In genomic region chr6:27895153-27895552, GRCm38 (mm10) we compare ENCODE assay signal across 28 mouse cellular contexts.
A peak's percentile ranks its signal among the peaks of the same experiment; 100 is the strongest.
DNase-seq lines count a peak whose midpoint lies in the region; ATAC-seq and TF ChIP-seq lines count a peak whose summit lies in the region.
"Had no signal": no experiment of that assay in that cellular context is flagged by ENCODE, and none has a peak within 500 bp of the region (broad histone marks: within the 10 kb centered on the region; RNA-seq: fewer than 3 reads in every experiment).

No protein-coding gene starts in this region.

- H3K9me3 ChIP-seq in liver, embryonic 12.5 days (replicated peaks) = no peaks in the 10 kb centered on the region
- no peaks in the 10 kb centered on the region for H3K9me3 ChIP-seq in MEL (replicated peaks; ENCODE audit: insufficient read depth, low read length)
- no peaks in the 10 kb centered on the region for H3K9me3 ChIP-seq in liver, embryonic 14.5 days (ENCODE audit: control insufficient read depth, low read length)
- H3K9me3 ChIP-seq in liver, embryonic 16.5 days (replicated peaks; ENCODE audit: control insufficient read depth, low read length) = no peaks in the 10 kb centered on the region
- H3K9me3 ChIP-seq in midbrain, embryonic 14.5 days (ENCODE audit: control insufficient read depth, low read length) = no peaks in the 10 kb centered on the region
- H3K9me3 ChIP-seq: embryonic facial prominence, embryonic 13.5 days; embryonic facial prominence, embryonic 15.5 days; forebrain, embryonic 10.5 days; forebrain, embryonic 12.5 days had no signal

- H3K4me2 ChIP-seq in liver, embryonic 12.5 days = no peak overlapping the region
- H3K4me2 ChIP-seq in liver, embryonic 14.5 days (ENCODE audit: low read depth) = no peak overlapping the region
- no peak overlapping the region for H3K4me2 ChIP-seq in liver, embryonic 16.5 days (ENCODE audit: low read depth, low read length)
- H3K4me2 ChIP-seq in midbrain, embryonic 14.5 days (ENCODE audit: low read length) = no peak overlapping the region
- H3K4me2 ChIP-seq: embryonic facial prominence, embryonic 13.5 days; embryonic facial prominence, embryonic 15.5 days; forebrain, embryonic 12.5 days had no signal

- TF ChIP-seq EP300 in MEL (IDR thresholded peaks at IDR 0.05; ENCODE audit: low read depth in 1 of 2, low read length in 2 of 2) = peak; percentile 55 to 76
- peak; percentile 30 for TF ChIP-seq EP300 in liver, embryonic 14.5 days (IDR thresholded peaks at IDR 0.05; ENCODE audit: low read depth)

- TF ChIP-seq RAD21 in MEL (IDR thresholded peaks at IDR 0.05; ENCODE audit: low read depth, low read length) = no peak

- no peak overlapping the region for H3K9ac ChIP-seq in liver, embryonic 12.5 days
- H3K9ac ChIP-seq in MEL (ENCODE audit: control insufficient read depth, low read depth, low read length, poor library complexity, severe bottlenecking) = no peak overlapping the region
- H3K9ac ChIP-seq in liver, embryonic 14.5 days (replicated peaks) = no peak overlapping the region
- no peak overlapping the region for H3K9ac ChIP-seq in liver, embryonic 16.5 days (ENCODE audit: low read depth, low read length)
- no peak overlapping the region for H3K9ac ChIP-seq in midbrain, embryonic 14.5 days (replicated peaks; ENCODE audit: low read length)
- H3K9ac ChIP-seq: embryonic facial prominence, embryonic 13.5 days; embryonic facial prominence, embryonic 15.5 days; forebrain, embryonic 12.5 days had no signal

- peak; percentile 77 for ATAC-seq in liver, embryonic 12.5 days
- ATAC-seq in liver, embryonic 14.5 days (ENCODE audit: insufficient read depth) = peak; percentile 82
- peak; percentile 71 for ATAC-seq in liver, embryonic 16.5 days (ENCODE audit: low read depth)
- ATAC-seq in midbrain, embryonic 14.5 days (ENCODE audit: low FRiP score, low TSS enrichment) = no peak
- ATAC-seq in frontal cortex, adult (ENCODE audit: low TSS enrichment) = no peak
- ATAC-seq: activated CD4-positive, CD25-positive, alpha-beta regulatory T cell, adult 4 months; CD4-positive, CD25-positive, alpha-beta regulatory T cell, adult 4 months; forebrain, embryonic 14.5 days; forebrain, embryonic 16.5 days; Patski had no signal

- DNase-seq in liver (no peak), MEL (ENCODE audit: low read depth, low spot score) (peak; percentile 42)
- no peak for DNase-seq in liver, embryonic 14.5 days (ENCODE audit: low read depth in 3 of 3, low spot score in 3 of 3)
- DNase-seq in midbrain, embryonic 14.5 days = no peak
- DNase-seq in cerebellum, adult 18-20 months = no peak
- DNase-seq: adrenal gland, adult 8-10 months; adrenal gland, postnatal 14 days; adrenal gland, postnatal 36 days; cerebellum, adult 11-12 months; cerebellum, adult 8-10 months; cerebellum, adult 9-11 months; cerebellum, postnatal 14 days; cerebellum, postnatal 36 days; embryo, embryonic 11 days had no signal

- no peak for TF ChIP-seq CTCF in MEL (IDR thresholded peaks at IDR 0.05 in 2 of 3, conservative IDR thresholded peaks at IDR 0.05 in 1 of 3; ENCODE audit: control insufficient read depth in 1 of 3, insufficient read depth in 1 of 3, low read depth in 2 of 3, low read length in 3 of 3, poor library complexity in 1 of 3, severe bottlenecking in 1 of 3)
- TF ChIP-seq CTCF in liver, embryonic 14.5 days (IDR thresholded peaks at IDR 0.05; ENCODE audit: low read depth) = no peak

- no peaks in the 10 kb centered on the region for H3K27me3 ChIP-seq in liver, embryonic 12.5 days (replicated peaks)
- no peaks in the 10 kb centered on the region for H3K27me3 ChIP-seq in MEL (ENCODE audit: control insufficient read depth in 1 of 2, insufficient read depth in 2 of 2, low read length in 2 of 2)
- no peaks in the 10 kb centered on the region for H3K27me3 ChIP-seq in liver, embryonic 14.5 days (ENCODE audit: control insufficient read depth, insufficient read depth, low read length)
- no peaks in the 10 kb centered on the region for H3K27me3 ChIP-seq in liver, embryonic 16.5 days (ENCODE audit: control insufficient read depth, insufficient read depth, low read depth, low read length)
- no peaks in the 10 kb centered on the region for H3K27me3 ChIP-seq in midbrain, embryonic 14.5 days (ENCODE audit: control insufficient read depth, insufficient read depth, low read length)
- H3K27me3 ChIP-seq: CH12.LX; embryonic facial prominence, embryonic 13.5 days; embryonic facial prominence, embryonic 15.5 days; forebrain, embryonic 12.5 days had no signal

- 0 out of 2 replicates have a peak, but pooled peaks cover 3% of the 10 kb centered on the region for H3K4me1 ChIP-seq in liver, embryonic 12.5 days
- peaks cover 7 to 18% of the 10 kb centered on the region in 2 experiments for H3K4me1 ChIP-seq in MEL (ENCODE audit: control insufficient read depth in 1 of 2, insufficient read depth in 2 of 2, low read length in 2 of 2)
- H3K4me1 ChIP-seq in liver, embryonic 14.5 days (replicated peaks; ENCODE audit: control insufficient read depth in 2 of 2, insufficient read depth in 2 of 2, low read length in 1 of 2) = peaks cover 2% of the 10 kb centered on the region in 2 experiments; a peak in 2 of 4 replicates
- H3K4me1 ChIP-seq in liver, embryonic 16.5 days (ENCODE audit: control insufficient read depth, low read depth, low read length) = no peaks in the 10 kb centered on the region
- no peaks in the 10 kb centered on the region for H3K4me1 ChIP-seq in midbrain, embryonic 14.5 days (ENCODE audit: control insufficient read depth, insufficient read depth, low read length)
- H3K4me1 ChIP-seq: embryonic facial prominence, embryonic 13.5 days; embryonic facial prominence, embryonic 15.5 days; forebrain, embryonic 10.5 days; forebrain, embryonic 12.5 days had no signal

- H3K36me3 ChIP-seq in liver, embryonic 12.5 days = no peaks in the 10 kb centered on the region
- H3K36me3 ChIP-seq in MEL (ENCODE audit: control insufficient read depth in 1 of 2, insufficient read depth in 2 of 2, low read length in 2 of 2) = peaks cover 0 to 25% of the 10 kb centered on the region in 2 experiments; a peak in 2 of 4 replicates
- H3K36me3 ChIP-seq in liver, embryonic 14.5 days (replicated peaks; ENCODE audit: control insufficient read depth, insufficient read depth, low read depth) = no peaks in the 10 kb centered on the region
- H3K36me3 ChIP-seq in liver, embryonic 16.5 days (ENCODE audit: control insufficient read depth, insufficient read depth) = no peaks in the 10 kb centered on the region
- H3K36me3 ChIP-seq in midbrain, embryonic 14.5 days (ENCODE audit: control insufficient read depth, insufficient read depth, low read length) = no peaks in the 10 kb centered on the region
- H3K36me3 ChIP-seq: embryonic facial prominence, embryonic 13.5 days; embryonic facial prominence, embryonic 15.5 days; forebrain, embryonic 10.5 days; forebrain, embryonic 12.5 days had no signal

- 39% methylated on average over 1 of the region's 1 CpGs for WGBS in liver, embryonic 12.5 days (ENCODE audit: insufficient replicate concordance)
- 20% methylated on average over 1 of the region's 1 CpGs for WGBS in liver, embryonic 14.5 days (ENCODE audit: insufficient replicate concordance)
- 24% methylated on average over 1 of the region's 1 CpGs for WGBS in liver, embryonic 16.5 days (ENCODE audit: insufficient replicate concordance)
- 89% methylated on average over 1 of the region's 1 CpGs for WGBS in midbrain, embryonic 14.5 days

- H3K79me2 ChIP-seq in MEL (ENCODE audit: control insufficient read depth, insufficient read depth, low read length, poor library complexity) = no peaks in the 10 kb centered on the region

- no peak overlapping the region for H3K27ac ChIP-seq in liver, embryonic 12.5 days
- H3K27ac ChIP-seq in MEL (ENCODE audit: control insufficient read depth, low read depth, low read length) = peak overlapping the region; percentile 60; the same call in 1 of the 2 replicates
- no peak overlapping the region for H3K27ac ChIP-seq in liver, embryonic 14.5 days
- no peak overlapping the region for H3K27ac ChIP-seq in liver, embryonic 16.5 days (ENCODE audit: low read length)
- no peak overlapping the region for H3K27ac ChIP-seq in midbrain, embryonic 14.5 days (replicated peaks; ENCODE audit: low read depth, low read length)
- H3K27ac ChIP-seq: embryonic facial prominence, embryonic 13.5 days; embryonic facial prominence, embryonic 15.5 days; forebrain, embryonic 10.5 days; forebrain, embryonic 12.5 days had no signal

- TF ChIP-seq POLR2A in MEL (IDR thresholded peaks at IDR 0.05; ENCODE audit: control insufficient read depth in 1 of 2, insufficient read depth in 1 of 2, low read depth in 1 of 2, low read length in 2 of 2, poor library complexity in 1 of 2) = no peak

- no peak overlapping the region for H3K4me3 ChIP-seq in liver, embryonic 12.5 days
- 0 out of 4 replicates have a peak overlapping the region, but pooled peaks of 1 of the 2 experiments have one; percentile 13 for H3K4me3 ChIP-seq in MEL (ENCODE audit: control insufficient read depth in 1 of 2, insufficient read depth in 1 of 2, low read depth in 2 of 2, low read length in 2 of 2)
- H3K4me3 ChIP-seq in liver, embryonic 14.5 days (ENCODE audit: insufficient read depth in 1 of 2, low read depth in 2 of 2, low read length in 2 of 2) = no peak overlapping the region
- no peak overlapping the region for H3K4me3 ChIP-seq in liver, embryonic 16.5 days (ENCODE audit: low read depth, low read length)
- no peak overlapping the region for H3K4me3 ChIP-seq in midbrain, embryonic 14.5 days (replicated peaks; ENCODE audit: low read depth, low read length)
- H3K4me3 ChIP-seq: embryonic facial prominence, embryonic 13.5 days; embryonic facial prominence, embryonic 15.5 days; erythroblast, embryonic 14.5 days; forebrain, embryonic 10.5 days; forebrain, embryonic 12.5 days had no signal

TF ChIP-seq in MEL, 35 proteins besides CTCF, POLR2A, EP300 and RAD21:
- TF ChIP-seq GABPA (IDR thresholded peaks at IDR 0.05; ENCODE audit: low read depth, low read length) (no peak), MYB (IDR thresholded peaks at IDR 0.05; ENCODE audit: low read depth, low read length) (no peak), GATA1 (IDR thresholded peaks at IDR 0.05; ENCODE audit: low read depth, low read length) (peak; percentile 72), CHD2 (IDR thresholded peaks at IDR 0.05; ENCODE audit: low read length) (no peak), MEF2A (IDR thresholded peaks at IDR 0.05; ENCODE audit: extremely low read depth, insufficient replicate concordance, low read depth, low read length, poor library complexity, severe bottlenecking) (no peak), ETS1 (IDR thresholded peaks at IDR 0.05; ENCODE audit: low read depth, low read length) (peak; percentile 36; the same call in 1 of the 2 replicates), TCF12 (IDR thresholded peaks at IDR 0.05; ENCODE audit: low read depth, low read length) (peak; percentile 82)

Comparison
In these comparisons a context has a peak if more than half of its experiments do, and no peak if none do; other contexts are left out.
1. ATAC-seq: peak in liver, embryonic 12.5 days (single experiment), liver, embryonic 14.5 days (single experiment) and liver, embryonic 16.5 days (single experiment); none in midbrain, embryonic 14.5 days (single experiment) and frontal cortex, adult (single experiment).